Mouse (Mus musculus) heart, embryonic 14.5 days (tissue): ENCODE results near the gene Lhx4. TPM values are rescaled to one million over a fixed set of nuclear protein-coding genes. Genes with fewer than 3 reads are reported as not detected.

ENCODE experiments used
- ATAC-seq: fragments of 200-750 bp; cut with Nextera tagmentation; 2 replicates; pipeline ENCODE4 v1.8.0; 2017; ENCODE audit warnings: low read depth, moderate TSS enrichment; ENCODE audit not compliant: insufficient number of reproducible peaks, insufficient read depth, low FRiP score
- H3K27ac ChIP-seq, 2 experiments: fragments of 200-500 bp in 1 of 2; fragments of 300-500 bp in 1 of 2; sonication (generic) in 1 of 2; replicated peaks in 1 of 2; 2 replicates each; pipeline ENCODE4 v1.5.1; 2012 to 2014; ENCODE audit warnings: low read depth in 2 of 2, low read length in 2 of 2, control low read depth in 1 of 2, mild to moderate bottlenecking in 1 of 2, mixed read lengths in 1 of 2; ENCODE audit not compliant: control insufficient read depth in 1 of 2, insufficient read depth in 1 of 2
- H3K27me3 ChIP-seq: fragments of 300-500 bp; sonication (generic); 2 replicates; pipeline ENCODE4 v1.6.1; 2014; ENCODE audit warnings: mild to moderate bottlenecking, low read length, control low read depth; ENCODE audit not compliant: control insufficient read depth, insufficient read depth
- H3K36me3 ChIP-seq: fragments of 300-500 bp; sonication (generic); 2 replicates; pipeline ENCODE4 v1.6.1; 2014; ENCODE audit warnings: mild to moderate bottlenecking, control low read depth, low read length, mixed read lengths; ENCODE audit not compliant: control insufficient read depth, insufficient read depth
- H3K4me1 ChIP-seq, 2 experiments: fragments of 200-500 bp in 1 of 2; fragments of 300-500 bp in 1 of 2; sonication (generic) in 1 of 2; 2 replicates each; pipeline ENCODE4 v1.6.1; 2012 to 2014; ENCODE audit warnings: low read length in 2 of 2, control low read depth in 1 of 2, mixed read lengths in 1 of 2; ENCODE audit not compliant: control insufficient read depth in 2 of 2, insufficient read depth in 2 of 2
- H3K4me2 ChIP-seq: fragments of 300-500 bp; sonication (generic); 2 replicates; pipeline ENCODE4 v1.6.1; 2014; ENCODE audit warnings: mild to moderate bottlenecking, low read length
- H3K4me3 ChIP-seq, 2 experiments: fragments of 200-500 bp in 1 of 2; fragments of 300-500 bp in 1 of 2; sonication (generic) in 1 of 2; 2 replicates each; pipeline ENCODE4 v1.5.1; 2012 to 2014; ENCODE audit warnings: low read length in 2 of 2, mild to moderate bottlenecking in 2 of 2, control low read depth in 1 of 2, low read depth in 1 of 2, moderate library complexity in 1 of 2; ENCODE audit not compliant: control insufficient read depth in 1 of 2, insufficient read depth in 1 of 2
- H3K9ac ChIP-seq: fragments of 300-500 bp; sonication (generic); 2 replicates; pipeline ENCODE4 v1.6.1; 2014; ENCODE audit warnings: mild to moderate bottlenecking, low read length
- H3K9me3 ChIP-seq: fragments of 300-500 bp; sonication (generic); 2 replicates; pipeline ENCODE4 v1.6.1; 2016; ENCODE audit warnings: low read length, control low read depth; ENCODE audit not compliant: control insufficient read depth
- WGBS: fragments of 180-500 bp; shearing (Covaris S2); extraction: QIAGEN DNeasy Blood & Tissue Kit; methylation state at CpG from one replicate; pipeline ENCODE4 v1.1.7; 2014; 5-methylcytosine and 5-hydroxymethylcytosine counted together
- polyA plus RNA-seq: library from polyadenylated mRNA; unstranded; fragments of >200 nt; fragmentation: Nextera tagmentation; extraction: Ambion mirVana; gene quantifications from 2 replicates; pipeline ENCODE4 v1.2.1, GENCODE M21; 2014

Lhx4 gene
- polyA plus RNA-seq, 1 experiment from 2014 or later: 0.04 TPM

DNA sequence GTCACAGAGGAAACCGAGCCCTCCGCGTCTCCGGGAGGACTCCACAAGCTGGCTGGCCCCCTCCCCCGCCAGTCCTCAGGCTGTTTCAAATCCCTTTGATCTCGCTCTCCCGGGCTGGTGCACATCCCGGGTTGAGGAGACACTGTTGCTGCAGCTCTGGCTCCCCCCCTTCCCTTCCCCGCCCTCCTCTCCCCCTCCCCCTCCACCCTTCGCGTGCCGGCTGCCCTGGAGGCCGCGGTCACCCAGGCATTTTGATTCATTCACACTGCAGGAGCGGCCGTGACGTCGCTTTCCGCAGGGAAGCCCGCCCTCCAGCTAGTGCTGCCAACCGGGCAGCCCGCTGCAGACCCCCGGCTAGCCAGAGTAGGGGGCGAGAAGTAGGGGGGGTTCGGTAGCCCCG, 9.5 kb downstream of the Lhx4 start:
- Histone ChIP-seq H3K9ac (peak overlapping the region; percentile 56), H3K4me1 (peaks cover 3 to 24% of the 10 kb centered on the region in 2 experiments; a peak in 3 of 4 replicates), H3K27me3 (peaks cover 94% of the 10 kb centered on the region), H3K36me3 (no peaks in the 10 kb centered on the region), H3K27ac (no peak overlapping the region), H3K4me2 (peak overlapping the region; percentile 100), H3K4me3 (peak overlapping the region; percentile 35 to 62), H3K9me3 (no peaks in the 10 kb centered on the region)
- 1% methylated on average over 23 of the region's 26 CpGs for WGBS
- ATAC-seq: no peak

DNA sequence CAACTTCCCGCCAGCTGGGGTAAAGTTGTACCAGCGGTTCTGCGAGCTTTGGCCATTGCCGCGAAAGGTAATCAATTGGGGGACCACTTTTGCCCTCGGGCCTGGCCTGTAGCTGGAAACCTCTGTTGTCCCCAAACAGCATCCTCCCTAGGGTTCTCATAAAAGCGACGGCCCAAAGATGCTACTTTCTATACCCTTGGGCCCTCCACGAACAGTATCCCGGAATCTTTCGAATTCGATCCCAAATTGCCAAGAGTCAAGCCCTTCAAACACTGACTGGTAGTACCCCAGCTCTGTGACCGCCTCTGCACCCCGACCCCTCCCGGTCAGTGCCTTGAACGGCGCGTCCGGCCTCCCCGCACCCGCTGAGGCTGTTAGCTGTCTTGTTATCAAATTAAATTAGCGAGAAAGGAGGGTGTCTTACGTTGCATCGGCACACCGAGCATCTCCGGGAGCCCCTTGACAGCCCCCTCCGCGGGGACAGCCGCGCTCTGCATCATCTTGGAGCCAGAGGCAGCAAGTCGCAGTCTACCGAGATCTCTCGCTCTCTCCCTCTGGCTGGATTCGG, 10.0 kb downstream of the Lhx4 start:
- Histone ChIP-seq H3K9ac (no peak overlapping the region; the same call in 1 of the 2 replicates), H3K36me3 (no peaks in the 10 kb centered on the region), H3K4me3 (peak overlapping the region; percentile 17 to 62), H3K9me3 (no peaks in the 10 kb centered on the region), H3K4me1 (peaks cover 3 to 25% of the 10 kb centered on the region in 2 experiments; a peak in 3 of 4 replicates), H3K27me3 (peaks cover 94% of the 10 kb centered on the region), H3K27ac (no peak overlapping the region), H3K4me2 (peak overlapping the region; percentile 100)
- ATAC-seq: no peak
- WGBS: under 1% methylated on average over 34 of the region's 34 CpGs

DNA sequence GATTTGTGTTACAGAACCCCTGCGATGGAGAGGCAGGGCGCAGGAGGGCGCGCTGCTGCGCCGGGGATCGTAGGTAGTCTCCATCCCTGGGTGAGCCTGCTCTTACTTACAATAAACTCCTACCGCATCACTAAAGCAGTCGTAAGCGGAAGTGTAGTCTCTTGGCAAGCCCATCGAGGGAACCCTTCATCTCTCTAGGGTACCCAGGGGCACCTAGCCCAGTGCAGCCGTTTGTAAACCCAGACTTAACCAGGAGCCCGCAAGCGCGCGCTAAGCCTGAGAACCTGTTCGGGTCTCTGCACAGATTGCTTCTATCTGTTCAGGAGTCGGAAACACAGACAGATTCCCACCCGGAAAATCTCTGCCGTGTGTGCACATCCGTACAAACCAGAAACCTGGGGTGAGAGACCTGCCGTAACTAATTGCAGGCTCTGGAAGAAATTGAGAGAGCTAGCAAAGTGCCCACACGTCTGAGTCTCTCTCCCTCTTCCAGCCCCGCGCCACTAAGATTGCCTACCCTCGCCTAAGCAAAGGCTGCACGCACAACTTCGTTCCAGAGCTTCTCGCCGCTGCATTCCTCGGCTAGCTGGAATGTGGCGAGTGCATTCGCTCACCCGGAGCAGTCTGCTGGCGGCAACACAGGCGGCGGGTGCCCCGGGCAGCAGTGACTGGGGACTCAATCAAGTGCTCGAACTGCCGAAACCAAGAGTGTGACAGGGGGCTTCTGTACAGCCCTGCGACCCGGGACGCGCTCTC, 10.7 kb downstream of the Lhx4 start:
- Histone ChIP-seq H3K4me1 (peaks cover 3 to 25% of the 10 kb centered on the region in 2 experiments; a peak in 3 of 4 replicates), H3K4me3 (peak overlapping the region; percentile 17 to 62), H3K9ac (no peak overlapping the region; the same call in 1 of the 2 replicates), H3K4me2 (peak overlapping the region; percentile 100), H3K36me3 (no peaks in the 10 kb centered on the region), H3K27me3 (peaks cover 94% of the 10 kb centered on the region), H3K9me3 (no peaks in the 10 kb centered on the region), H3K27ac (no peak overlapping the region)
- WGBS: under 1% methylated on average over 44 of the region's 44 CpGs
- no peak for ATAC-seq

- WGBS: under 1% methylated on average over 25 of the region's 25 CpGs
- Histone ChIP-seq H3K4me1 (peaks cover 3 to 21% of the 10 kb centered on the region in 2 experiments; a peak in 3 of 4 replicates), H3K27me3 (peaks cover 100% of the 10 kb centered on the region), H3K36me3 (no peaks in the 10 kb centered on the region), H3K9me3 (no peaks in the 10 kb centered on the region), H3K4me2 (no peak overlapping the region), H3K27ac (no peak overlapping the region), H3K4me3 (no peak overlapping the region), H3K9ac (no peak overlapping the region)
- no peak for ATAC-seq
These were observed 13.6 kb downstream of the Lhx4 start for GRCm38 (mm10) chr1:155737809-155738383.

DNA sequence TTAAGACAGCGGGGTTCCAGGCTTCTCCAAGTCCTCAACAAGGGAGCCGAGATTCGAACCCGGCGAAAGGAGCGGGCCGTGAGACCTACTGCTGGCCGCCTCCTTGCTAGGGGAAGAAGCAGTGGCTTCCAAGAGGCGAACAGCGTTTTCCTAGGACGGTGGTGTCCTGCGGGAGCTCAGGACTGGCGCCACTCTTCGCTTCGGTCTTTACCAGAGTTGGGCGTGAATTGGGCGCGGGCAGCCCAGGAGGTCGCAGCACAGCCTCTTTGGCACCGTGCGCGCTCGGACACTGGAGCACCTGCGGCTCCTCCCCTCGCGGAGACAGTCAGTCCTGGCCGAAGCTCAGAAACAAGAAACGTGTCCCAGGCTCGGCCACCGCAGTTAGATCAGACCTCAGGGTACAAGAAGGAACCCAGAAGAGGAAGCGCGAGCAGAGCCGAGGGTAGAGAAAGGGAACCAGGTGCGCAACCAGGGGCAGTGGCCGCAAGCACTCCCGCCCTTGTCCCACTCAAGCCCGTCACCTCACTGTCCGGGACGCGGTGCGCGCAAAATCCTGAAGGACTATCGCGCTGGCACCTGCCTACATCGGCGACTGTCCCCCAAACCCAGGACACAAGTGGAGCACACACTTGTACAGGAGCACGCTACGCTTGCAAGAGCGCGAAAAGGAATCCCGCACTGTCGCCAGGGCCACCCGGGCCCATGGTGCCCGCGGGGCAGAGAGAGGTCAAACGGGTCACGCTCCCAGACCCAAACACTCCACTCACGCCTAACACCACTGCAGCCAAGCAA, 14.3 kb downstream of the Lhx4 start:
- ATAC-seq: no peak
- H3K4me1 ChIP-seq: peaks cover 3 to 14% of the 10 kb centered on the region in 2 experiments; a peak in 3 of 4 replicates
- no peak overlapping the region for H3K9ac ChIP-seq
- WGBS: under 1% methylated on average over 58 of the region's 58 CpGs
- no peak overlapping the region for H3K4me3 ChIP-seq
- H3K36me3 ChIP-seq: no peaks in the 10 kb centered on the region
- H3K4me2 ChIP-seq: peak overlapping the region; percentile 14; the same call in 1 of the 2 replicates
- no peaks in the 10 kb centered on the region for H3K9me3 ChIP-seq
- H3K27me3 ChIP-seq: peaks cover 100% of the 10 kb centered on the region
- H3K27ac ChIP-seq: no peak overlapping the region

- Histone ChIP-seq H3K27ac (no peak overlapping the region), H3K36me3 (no peaks in the 10 kb centered on the region), H3K4me3 (no peak overlapping the region), H3K9me3 (no peaks in the 10 kb centered on the region), H3K4me1 (peaks cover 0 to 5% of the 10 kb centered on the region in 2 experiments; a peak in 2 of 4 replicates), H3K4me2 (no peak overlapping the region), H3K27me3 (peaks cover 100% of the 10 kb centered on the region), H3K9ac (no peak overlapping the region)
- no peak for ATAC-seq
- WGBS: 2% methylated on average over 26 of the region's 26 CpGs
These were observed 15.2 kb downstream of the Lhx4 start for GRCm38 (mm10) chr1:155736096-155736825.

DNA sequence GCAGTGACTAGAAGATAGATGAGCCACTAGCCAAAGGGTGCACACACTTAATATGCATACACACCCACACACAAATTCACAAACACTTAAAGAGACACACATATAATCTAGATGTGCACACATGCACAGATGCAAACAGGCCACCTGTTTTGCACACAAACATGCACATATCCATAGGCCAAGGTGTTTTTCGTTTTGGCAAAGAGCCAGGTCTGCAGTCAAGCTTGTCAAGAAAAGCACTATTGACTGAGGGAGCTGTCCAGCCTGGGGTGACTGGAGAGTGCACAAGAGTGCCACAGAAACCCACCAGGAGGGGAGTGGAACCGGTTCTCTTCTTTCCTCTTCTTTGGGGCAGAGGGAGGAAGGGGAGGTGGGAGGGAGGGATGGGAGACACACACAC, 20.3 kb downstream of the Lhx4 start:
- Histone ChIP-seq H3K4me3 (no peak overlapping the region), H3K9ac (no peak overlapping the region), H3K27ac (no peak overlapping the region), H3K9me3 (no peaks in the 10 kb centered on the region), H3K4me2 (no peak overlapping the region), H3K36me3 (no peaks in the 10 kb centered on the region), H3K4me1 (no peaks in the 10 kb centered on the region), H3K27me3 (peaks cover 91% of the 10 kb centered on the region)
- WGBS: 0% methylated on average over 2 of the region's 2 CpGs
- no peak for ATAC-seq
